8 mouse cellular contexts compared by ENCODE assay signal in genomic region chr5:53212782-53213710, GRCm38 (mm10). TPM values are rescaled to one million over a fixed set of nuclear protein-coding genes. Genes with fewer than 3 reads are reported as not detected.
DNase-seq lines count a peak whose midpoint lies in the region; ATAC-seq lines count a peak whose summit lies in the region.

No protein-coding gene starts in this region.

- peaks cover 37% of the 10 kb centered on the region for H3K4me1 ChIP-seq in forebrain, embryonic 16.5 days (replicated peaks; ENCODE audit: control insufficient read depth, insufficient read depth, low read length)
- peaks cover 19% of the 10 kb centered on the region for H3K4me1 ChIP-seq in kidney, embryonic 16.5 days (ENCODE audit: insufficient read depth, low read length)
- no peaks in the 10 kb centered on the region for H3K4me1 ChIP-seq in stomach, embryonic 16.5 days (ENCODE audit: control insufficient read depth, insufficient read depth, low read length)

- H3K36me3 ChIP-seq in forebrain, embryonic 16.5 days (ENCODE audit: control insufficient read depth, insufficient read depth): no peaks in the 10 kb centered on the region
- H3K36me3 ChIP-seq in kidney, embryonic 16.5 days (ENCODE audit: insufficient read depth, low read length): no peaks in the 10 kb centered on the region
- H3K36me3 ChIP-seq in stomach, embryonic 16.5 days (ENCODE audit: control insufficient read depth, insufficient read depth, low read length): no peaks in the 10 kb centered on the region

- H3K4me2 ChIP-seq in forebrain, embryonic 16.5 days (ENCODE audit: low read length): peak overlapping the region; percentile 70
- H3K4me2 ChIP-seq in kidney, embryonic 16.5 days (replicated peaks; ENCODE audit: low read depth, low read length): peak overlapping the region; percentile 96
- H3K4me2 ChIP-seq in stomach, embryonic 16.5 days (ENCODE audit: low read depth, low read length): peak overlapping the region; percentile 96

- ATAC-seq in forebrain, embryonic 16.5 days: peak; percentile 32
- peak; percentile 40 for ATAC-seq in kidney, embryonic 16.5 days (ENCODE audit: low FRiP score, low TSS enrichment)
- peak; percentile 37; the same call in 1 of the 2 replicates for ATAC-seq in stomach, embryonic 16.5 days (ENCODE audit: insufficient read depth, low FRiP score)
- no peak for ATAC-seq in monocyte, adult 5-6 weeks (replicated peaks; ENCODE audit: insufficient number of reproducible peaks, low FRiP score, low TSS enrichment, poor library complexity, severe bottlenecking)

- peak overlapping the region; percentile 67 for H3K9ac ChIP-seq in forebrain, embryonic 16.5 days (replicated peaks; ENCODE audit: low read depth, low read length)
- peak overlapping the region; percentile 81 for H3K9ac ChIP-seq in kidney, embryonic 16.5 days (replicated peaks; ENCODE audit: low read length)
- H3K9ac ChIP-seq in stomach, embryonic 16.5 days (ENCODE audit: low read length): peak overlapping the region; percentile 76

- peak overlapping the region; percentile 73 for H3K27ac ChIP-seq in forebrain, embryonic 16.5 days (ENCODE audit: low read length)
- H3K27ac ChIP-seq in kidney, embryonic 16.5 days (ENCODE audit: low read length): peak overlapping the region; percentile 52
- H3K27ac ChIP-seq in stomach, embryonic 16.5 days (ENCODE audit: low read length): peak overlapping the region; percentile 69

- DNase-seq in right cerebral cortex, adult 18-20 months: peak; percentile 50
- no peak for DNase-seq in right cerebral cortex, postnatal 25 days
- DNase-seq in cerebellum, adult 18-20 months: peak; percentile 81 to 85
- DNase-seq in lung, postnatal 25 days (ENCODE audit: low spot score): peak; percentile 12

- WGBS in forebrain, embryonic 16.5 days: under 1% methylated on average over 48 of the region's 99 CpGs
- WGBS in kidney, embryonic 16.5 days: 1% methylated on average over 51 of the region's 99 CpGs
- 1% methylated on average over 63 of the region's 99 CpGs for WGBS in stomach, embryonic 16.5 days

- H3K9me3 ChIP-seq in forebrain, embryonic 16.5 days (ENCODE audit: control insufficient read depth, low read length): no peaks in the 10 kb centered on the region
- H3K9me3 ChIP-seq in kidney, embryonic 16.5 days (ENCODE audit: low read length): no peaks in the 10 kb centered on the region
- no peaks in the 10 kb centered on the region for H3K9me3 ChIP-seq in stomach, embryonic 16.5 days (replicated peaks; ENCODE audit: control insufficient read depth, low read length)

- peak overlapping the region; percentile 51 for H3K4me3 ChIP-seq in forebrain, embryonic 16.5 days (replicated peaks; ENCODE audit: low read length)
- peak overlapping the region; percentile 72 for H3K4me3 ChIP-seq in kidney, embryonic 16.5 days (ENCODE audit: low read length)
- peak overlapping the region; percentile 66 for H3K4me3 ChIP-seq in stomach, embryonic 16.5 days (replicated peaks; ENCODE audit: low read length)

- H3K27me3 ChIP-seq in forebrain, embryonic 16.5 days (replicated peaks; ENCODE audit: control insufficient read depth, insufficient read depth, low read length): no peaks in the 10 kb centered on the region
- H3K27me3 ChIP-seq in kidney, embryonic 16.5 days (ENCODE audit: insufficient read depth, low read length): peaks cover 3% of the 10 kb centered on the region; the same call in 1 of the 2 replicates
- H3K27me3 ChIP-seq in stomach, embryonic 16.5 days (ENCODE audit: control insufficient read depth, insufficient read depth, low read length): peaks cover 16% of the 10 kb centered on the region; the same call in 1 of the 2 replicates

RNA-seq across cellular contexts. Expression of gene Sel1l3, which starts 0.7 kb away (rescaled TPM):
- 9.9 and 10.2 TPM in 2 replicates for polyA plus RNA-seq in forebrain, embryonic 16.5 days (2015; fragmentation: Nextera tagmentation; extraction: Ambion mirVana)
- 18.9 and 20.0 TPM in 2 replicates for polyA plus RNA-seq in kidney, embryonic 16.5 days (2015; fragmentation: Nextera tagmentation; extraction: Ambion mirVana)
- 8.5 and 9.2 TPM in 2 replicates for polyA plus RNA-seq in stomach, embryonic 16.5 days (2015; fragmentation: Nextera tagmentation; extraction: Ambion mirVana)
- total RNA-seq in monocyte, adult 5-6 weeks (2017): 0.38 TPM in 1 of 3 replicates, not detected in the others

RNA-seq across cellular contexts. Expression of gene Smim20, which starts 53.8 kb away (rescaled TPM):
- 63.6 and 75.6 TPM in 2 replicates for polyA plus RNA-seq in forebrain, embryonic 16.5 days (2015; fragmentation: Nextera tagmentation; extraction: Ambion mirVana)
- polyA plus RNA-seq in kidney, embryonic 16.5 days (2015; fragmentation: Nextera tagmentation; extraction: Ambion mirVana): 98.2 and 98.5 TPM in 2 replicates
- 73.4 and 81.3 TPM in 2 replicates for polyA plus RNA-seq in stomach, embryonic 16.5 days (2015; fragmentation: Nextera tagmentation; extraction: Ambion mirVana)
- total RNA-seq in monocyte, adult 5-6 weeks (2017): 44.4 to 59.6 TPM (median 47.2 TPM) in 3 replicates
